Comparison of ENCODE assay signal across 7 mouse cellular contexts in genomic region chr11:52480694-52481093, GRCm38 (mm10).
DNase-seq lines count a peak whose midpoint lies in the region; ATAC-seq and TF ChIP-seq lines count a peak whose summit lies in the region.
"Not testable (repeated sequence)": the region's sequence is repeated elsewhere in the genome, so short reads cannot be mapped to it uniquely, and the experiment has no call there.

No protein-coding gene starts in this region.

- not testable (repeated sequence) for H3K36me3 ChIP-seq in E14TG2a.4 (ENCODE audit: insufficient read depth, low read length); intestine, embryonic 15.5 days; kidney, embryonic 16.5 days (ENCODE audit: insufficient read depth, low read length); testis, adult 2 months (ENCODE audit: control insufficient read depth, insufficient read depth, low read length)

- peak overlapping the region; percentile 53 for H3K4me3 ChIP-seq in E14TG2a.4 (replicated peaks; ENCODE audit: low read length)
- not testable (repeated sequence) for H3K4me3 ChIP-seq in intestine, embryonic 15.5 days (replicated peaks); kidney, embryonic 16.5 days (ENCODE audit: low read length)
- H3K4me3 ChIP-seq in testis, adult 2 months (ENCODE audit: control insufficient read depth, low read depth, low read length) = peak overlapping the region; percentile 91

- TF ChIP-seq POLR2A in testis, adult 2 months (IDR thresholded peaks at IDR 0.05; ENCODE audit: control insufficient read depth, low read depth, low read length) = peak; percentile 78; the same call in 1 of the 2 replicates

- H3K9me3 ChIP-seq in E14TG2a.4 (ENCODE audit: low read length); intestine, embryonic 15.5 days; kidney, embryonic 16.5 days (ENCODE audit: low read length): not testable (repeated sequence)

- 74% methylated on average over 24 of the region's 24 CpGs for WGBS in intestine, embryonic 15.5 days
- 47% methylated on average over 24 of the region's 24 CpGs for WGBS in kidney, embryonic 16.5 days

- H3K27me3 ChIP-seq in E14TG2a.4 (ENCODE audit: insufficient read depth, low read length); intestine, embryonic 15.5 days (replicated peaks); kidney, embryonic 16.5 days (ENCODE audit: insufficient read depth, low read length); testis, adult 2 months (ENCODE audit: control insufficient read depth, insufficient read depth, low read length): not testable (repeated sequence)

- not testable (repeated sequence) for H3K27ac ChIP-seq in intestine, embryonic 15.5 days; kidney, embryonic 16.5 days (ENCODE audit: low read length)
- peak overlapping the region; percentile 65; the same call in 1 of the 2 replicates for H3K27ac ChIP-seq in testis, adult 2 months (ENCODE audit: control insufficient read depth, insufficient read depth, low read depth, low read length)

- not testable (repeated sequence) for H3K4me2 ChIP-seq in intestine, embryonic 15.5 days (replicated peaks); kidney, embryonic 16.5 days (replicated peaks; ENCODE audit: low read depth, low read length)

- not testable (repeated sequence) for H3K9ac ChIP-seq in intestine, embryonic 15.5 days; kidney, embryonic 16.5 days (replicated peaks; ENCODE audit: low read length)

- DNase-seq in ES-CJ7 (ENCODE audit: low read depth, low spot score) = peak; percentile 56
- DNase-seq in R1 (ENCODE audit: low read depth, low spot score) = peak; percentile 54
- DNase-seq in heart, adult 11 months = peak; percentile 58

- ATAC-seq in intestine, embryonic 15.5 days = peak; percentile 53
- ATAC-seq in kidney, embryonic 16.5 days (ENCODE audit: low FRiP score, low TSS enrichment) = 0 out of 2 replicates have a peak, but pooled peaks have one; percentile 15

- TF ChIP-seq CTCF in E14TG2a.4 (conservative IDR thresholded peaks at IDR 0.05; ENCODE audit: low read length); testis, adult 2 months (IDR thresholded peaks at IDR 0.05; ENCODE audit: control insufficient read depth, insufficient read depth, insufficient replicate concordance, low read depth, low read length): not testable (repeated sequence)

- peaks cover 16% of the 10 kb centered on the region for H3K4me1 ChIP-seq in E14TG2a.4 (replicated peaks; ENCODE audit: low read depth, low read length)
- H3K4me1 ChIP-seq in intestine, embryonic 15.5 days (replicated peaks); kidney, embryonic 16.5 days (ENCODE audit: insufficient read depth, low read length); testis, adult 2 months (ENCODE audit: control insufficient read depth, insufficient read depth, low read length): not testable (repeated sequence)
